Mouse (Mus musculus) mouse trophoblast stem cell (cell line): ENCODE measurements around the gene Snca.

Experiments
- in situ Hi-C, 2 experiments: fragments of 300-500 bp; cut with MseI, MboI; formaldehyde crosslinking; loops; 2 replicates in 1 of 2; 3 replicates in 1 of 2; pipeline ENCODE4 v1.15.1; 2025

The Snca gene

DNA sequence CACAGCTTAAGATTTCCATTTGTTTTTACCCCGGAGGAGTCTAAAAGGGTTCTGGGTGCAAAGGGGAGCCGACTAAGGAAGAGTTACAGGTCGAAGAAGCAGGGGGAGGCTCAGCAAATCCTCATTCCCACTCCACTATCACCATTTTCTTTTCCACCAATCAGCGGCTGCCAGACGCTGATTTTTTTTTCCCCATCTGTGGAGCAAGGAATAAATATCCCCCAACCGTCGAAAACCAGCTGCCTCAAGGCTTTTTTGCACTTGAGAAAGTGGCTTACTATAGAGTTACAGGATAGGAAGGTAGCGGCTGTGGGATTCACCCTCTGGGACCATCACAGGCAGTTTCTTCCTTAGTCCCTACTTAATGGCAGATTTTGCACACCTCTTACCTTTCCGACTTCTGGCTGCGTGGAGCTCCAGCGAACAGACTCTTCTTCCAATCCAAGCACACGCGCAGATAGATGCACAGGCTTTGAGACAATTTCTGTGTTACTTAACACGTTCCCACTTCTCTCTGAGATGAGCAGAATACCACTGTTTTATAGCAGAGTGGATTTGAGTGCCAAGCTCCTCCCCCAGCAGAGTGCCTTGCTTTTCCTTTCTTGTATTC, at the start of gene Snca:
Gene Snca, minus strand, starts transcription at position 574 of the 610 bp plus-strand sequence.
- in situ Hi-C loops: no loop called here

DNA sequence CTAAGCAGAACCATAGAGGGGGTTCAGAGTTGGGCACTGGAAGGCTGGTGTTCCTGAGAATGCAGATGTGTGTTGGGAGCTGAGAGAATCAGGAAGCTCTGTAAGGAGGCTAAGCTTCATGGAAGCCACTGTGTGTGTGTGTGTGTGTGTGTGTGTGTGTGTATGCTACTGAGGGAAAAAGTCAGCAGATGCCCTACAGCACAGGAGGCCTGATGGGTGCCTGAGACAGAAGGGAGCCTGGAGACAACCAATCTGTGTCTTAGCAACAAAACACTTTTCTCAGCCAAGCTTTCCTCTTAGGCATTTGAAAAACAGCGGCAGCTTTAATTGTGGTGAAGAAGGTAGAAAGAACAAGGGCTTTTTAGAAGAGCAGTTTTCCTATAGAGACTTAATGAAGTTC, 40.5 kb upstream of the Snca start:
- in situ Hi-C loops: no loop called here

GRCm38 (mm10) chr6:60856599-60856998, 26.9 kb upstream of the Snca start:
- in situ Hi-C loops: no loop called here

DNA sequence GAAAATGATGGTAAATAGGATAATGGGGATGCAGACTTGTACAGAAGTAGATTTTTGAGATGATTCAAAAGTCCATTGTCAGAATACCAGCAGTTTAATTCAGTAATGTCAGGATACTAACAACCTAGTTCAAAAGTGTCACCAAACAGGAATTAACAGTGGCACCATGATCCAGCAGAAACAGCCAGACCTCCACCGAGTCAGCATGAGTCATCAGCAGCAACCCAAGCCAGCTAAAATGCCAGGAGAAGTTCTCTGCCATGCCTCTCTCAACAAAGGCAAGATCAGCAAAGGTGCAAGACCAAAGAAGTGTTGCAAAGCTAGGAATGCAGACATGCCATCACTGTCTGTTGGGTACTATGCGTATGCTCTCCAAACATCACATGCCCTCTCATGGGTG, 22.0 kb upstream of the Snca start:
- in situ Hi-C loops: no loop called here

GRCm38 (mm10) chr6:60828429-60829264, 1.0 kb downstream of the Snca start:
- in situ Hi-C loops: no loop called here

DNA sequence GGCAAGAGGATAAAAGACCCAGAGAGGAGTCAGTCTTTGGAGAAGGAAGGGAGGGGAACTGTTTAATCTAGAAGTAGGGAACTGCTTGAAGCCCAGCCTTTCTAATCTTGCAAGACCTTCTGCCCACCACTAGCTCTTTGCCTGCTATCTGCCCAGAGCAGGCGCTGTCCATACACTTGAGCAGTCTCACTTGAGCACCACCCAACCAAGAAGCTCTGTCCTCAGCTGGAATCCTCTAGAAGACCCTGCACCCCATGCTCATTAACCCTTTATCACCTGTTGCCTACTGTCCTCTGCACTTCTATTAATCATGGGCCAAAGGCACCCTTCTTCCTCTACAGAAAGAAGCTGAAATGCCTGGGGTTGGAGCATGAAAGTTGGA, 1.6 kb downstream of the Snca start:
- in situ Hi-C loops: no loop called here

GRCm38 (mm10) chr6:60827290-60827689, 2.4 kb downstream of the Snca start:
- in situ Hi-C loops: no loop called here

GRCm38 (mm10) chr6:60819272-60819671, 10.4 kb downstream of the Snca start:
- in situ Hi-C loops: no loop called here

DNA sequence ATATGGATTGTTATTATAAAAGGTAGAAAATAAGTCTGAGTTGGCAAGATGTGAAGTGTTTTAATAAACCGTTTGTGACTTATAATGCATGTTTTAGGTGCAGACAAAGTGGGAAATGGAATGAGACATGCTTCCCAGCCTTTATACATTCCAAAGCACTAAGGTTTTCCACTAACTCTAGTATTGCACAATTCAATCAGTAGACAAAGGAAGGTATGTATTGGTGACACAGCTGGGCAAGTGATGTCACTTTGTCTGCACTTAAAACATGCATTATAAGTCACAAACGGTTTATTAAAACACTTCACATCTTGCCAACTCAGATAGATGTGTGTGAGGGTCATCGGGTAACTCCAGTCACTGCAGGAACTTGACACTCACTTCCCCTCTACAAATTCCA, 16.1 kb downstream of the Snca start:
- in situ Hi-C loops: no loop called here

GRCm38 (mm10) chr6:60798266-60798665, 31.4 kb downstream of the Snca start:
- in situ Hi-C loops: no loop called here

- in situ Hi-C loops: no loop called here
Measured at GRCm38 (mm10) chr6:60793659-60794365, 35.8 kb downstream of the Snca start.

DNA sequence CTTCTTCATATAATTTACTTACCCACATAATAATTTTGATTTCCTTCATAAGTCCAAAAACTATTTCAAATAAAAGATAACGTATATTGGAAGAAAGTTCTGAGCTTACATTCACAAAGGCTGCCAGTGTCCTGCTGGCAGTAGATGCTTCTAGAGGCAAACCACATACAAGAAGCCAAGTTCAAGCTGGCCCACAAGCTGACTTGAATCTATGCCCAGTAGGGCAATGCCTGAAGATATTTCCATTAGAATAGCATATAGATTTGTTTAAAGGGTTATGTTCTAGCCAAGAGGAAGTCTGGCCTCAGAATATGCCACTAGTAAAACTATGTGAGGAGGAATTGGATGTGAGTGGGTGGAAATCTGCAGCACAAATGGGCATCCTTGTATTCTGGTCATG, 42.7 kb downstream of the Snca start:
- in situ Hi-C loops: no loop called here

- in situ Hi-C loops: no loop called here
Measured at GRCm38 (mm10) chr6:60771899-60772298, 57.8 kb downstream of the Snca start.

- in situ Hi-C loops: no loop called here
Measured at GRCm38 (mm10) chr6:60765696-60766095, 64.0 kb downstream of the Snca start.

DNA sequence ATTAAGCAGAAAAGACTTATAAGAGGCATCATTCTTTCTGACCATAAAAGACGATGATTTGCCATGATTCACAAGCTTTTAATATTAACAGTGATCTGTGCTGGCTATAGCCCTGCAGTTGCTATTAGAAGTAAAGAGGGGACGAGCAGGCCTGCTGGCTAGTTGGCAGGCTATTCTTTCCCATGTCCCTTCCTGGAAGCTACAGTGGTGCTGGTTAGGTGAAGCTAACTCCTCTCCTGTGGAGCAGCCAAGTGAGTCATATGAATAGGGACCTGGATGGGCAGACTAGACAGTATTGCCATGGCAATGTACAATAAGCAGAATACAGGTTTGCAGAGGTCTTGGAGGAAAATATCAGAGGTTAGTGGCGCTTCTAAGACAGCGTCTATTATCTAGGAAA, 66.8 kb downstream of the Snca start:
- in situ Hi-C loops: no loop called here

- in situ Hi-C loops: no loop called here
Measured at GRCm38 (mm10) chr6:60761710-60762109, 67.9 kb downstream of the Snca start.

GRCm38 (mm10) chr6:60754975-60755374, 74.7 kb downstream of the Snca start:
- in situ Hi-C loops: no loop called here

DNA sequence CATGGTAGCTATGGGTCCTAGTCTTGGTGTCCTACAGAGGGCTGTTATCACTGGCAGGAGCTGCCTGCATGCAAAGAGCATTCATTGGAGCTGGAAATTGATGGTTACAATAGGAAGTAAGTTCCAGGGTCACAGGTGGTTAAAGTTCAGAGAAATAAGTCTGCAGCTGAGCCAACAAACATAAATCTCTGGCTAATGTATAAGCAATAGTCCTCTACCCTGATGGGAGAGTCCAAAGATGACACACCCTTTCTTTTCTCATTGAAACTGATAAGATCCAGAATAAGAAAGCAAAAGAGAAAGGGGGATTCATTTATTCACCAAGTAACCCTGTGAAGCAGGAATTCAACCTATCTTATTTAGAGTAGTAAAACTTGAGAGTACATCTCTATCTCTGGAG, 83.7 kb downstream of the Snca start:
- in situ Hi-C loops: no loop called here

DNA sequence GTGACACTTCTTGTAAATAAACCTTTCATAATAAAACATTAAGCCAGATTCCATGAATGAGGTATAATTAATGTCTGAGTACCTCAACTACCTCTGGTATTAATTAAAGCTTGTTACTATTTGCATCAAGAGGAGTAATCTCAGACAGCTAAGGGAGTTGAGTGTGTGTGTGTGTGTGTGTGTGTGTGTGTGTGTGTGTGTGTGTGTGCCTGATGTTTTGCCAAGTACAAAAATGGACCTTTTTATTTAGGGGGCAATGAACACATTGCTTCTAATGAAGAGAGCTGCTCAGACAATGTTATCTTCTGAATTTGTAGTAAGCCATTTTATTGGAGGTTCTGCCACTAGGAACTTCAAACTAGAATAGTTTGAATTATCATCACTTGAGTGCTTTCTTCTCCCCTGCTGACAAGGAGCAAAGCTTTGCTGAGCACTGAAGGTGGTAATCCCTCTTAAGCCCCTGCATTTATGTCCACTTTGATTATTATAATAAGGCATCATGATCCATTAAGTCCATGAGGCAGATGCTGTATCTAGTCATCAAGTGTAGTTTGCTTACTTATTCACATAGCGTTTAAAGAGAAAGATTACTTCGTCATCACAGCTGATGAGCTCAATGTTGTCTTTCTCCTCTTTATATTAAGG, 88.1 kb downstream of the Snca start:
- in situ Hi-C loops: no loop called here

GRCm38 (mm10) chr6:60739776-60740175, 89.9 kb downstream of the Snca start:
- in situ Hi-C loops: no loop called here

DNA sequence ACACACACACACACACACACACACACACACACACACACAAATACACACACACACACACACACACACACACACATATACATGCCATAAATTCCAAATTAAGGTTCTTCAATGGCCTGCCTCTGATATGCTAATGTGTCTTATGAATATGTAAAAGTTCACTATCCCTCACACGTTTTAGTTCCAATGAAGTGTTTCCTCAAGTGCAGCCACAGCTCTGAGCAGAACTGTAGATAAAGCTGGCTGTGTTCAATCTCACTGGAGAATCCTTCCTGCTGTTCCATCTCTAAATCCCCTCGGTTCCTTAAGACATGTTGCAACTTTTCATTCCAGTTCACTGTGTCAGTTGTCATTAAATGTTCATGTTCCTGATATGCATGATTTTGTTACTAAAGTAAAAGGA, 98.5 kb downstream of the Snca start:
- in situ Hi-C loops: no loop called here

DNA sequence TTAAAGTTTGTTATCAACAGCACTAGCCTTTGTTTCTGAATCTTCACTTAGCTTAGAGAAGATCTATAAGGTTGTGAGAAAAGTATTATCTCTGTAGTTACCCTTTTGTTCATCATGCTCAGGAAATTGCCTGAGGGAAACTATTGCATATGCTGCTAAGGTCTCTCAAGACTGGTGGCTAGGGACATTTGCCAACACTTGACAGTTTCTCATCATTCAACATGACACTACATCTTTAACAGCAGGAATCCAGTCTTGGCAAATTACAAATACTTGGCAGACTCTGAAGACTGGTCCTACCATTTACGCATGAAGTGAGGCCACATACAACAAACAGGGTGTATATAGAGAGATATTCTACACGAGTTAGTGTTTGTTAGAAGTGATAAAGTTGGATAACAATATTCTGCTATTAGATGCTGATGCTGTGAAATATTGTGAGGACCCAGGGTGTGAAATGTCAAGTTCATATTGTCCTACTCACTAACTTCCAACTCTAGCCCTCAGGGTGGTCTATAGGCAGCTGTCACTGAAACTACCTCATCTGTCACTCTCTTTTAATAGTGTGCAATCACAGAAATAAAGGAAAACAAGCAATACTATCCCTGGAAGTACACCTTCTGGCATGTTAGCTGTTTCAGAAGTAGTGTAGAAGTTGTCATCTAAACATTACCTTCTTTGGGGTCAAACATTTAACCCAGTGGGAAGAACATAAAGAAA, 105.4 kb downstream of the Snca start:
- in situ Hi-C loops: no loop called here
